Mouse (Mus musculus) heart, postnatal 0 days (tissue): Measurements from ENCODE around the gene Serpinb9. TPM values are rescaled to one million over a fixed set of nuclear protein-coding genes. Genes with fewer than 3 reads are reported as not detected.

Experiments used
- ATAC-seq: fragments of 200-750 bp; cut with Nextera tagmentation; 2 replicates; pipeline ENCODE4 v1.8.0; 2017; ENCODE audit warnings: low read depth, moderate number of reproducible peaks, moderate library complexity; ENCODE audit not compliant: insufficient read depth
- DNase-seq: peaks from one replicate; pipeline ENCODE4 v3.0.0-alpha.2; 2016; ENCODE audit warnings: low spot score
- H3K27ac ChIP-seq: fragments of 300-500 bp; sonication (generic); 2 replicates; pipeline ENCODE4 v1.5.1; 2014; ENCODE audit warnings: low read depth, mild to moderate bottlenecking
- H3K27me3 ChIP-seq: fragments of 300-500 bp; sonication (generic); 2 replicates; pipeline ENCODE4 v1.6.1; 2014; ENCODE audit warnings: low read length, mixed read lengths; ENCODE audit not compliant: control insufficient read depth, insufficient read depth
- H3K36me3 ChIP-seq: fragments of 300-500 bp; sonication (generic); replicated peaks from 2 replicates; pipeline ENCODE4 v1.6.1; 2014; ENCODE audit warnings: low read length, mixed read lengths; ENCODE audit not compliant: control insufficient read depth, insufficient read depth
- H3K4me1 ChIP-seq: fragments of 300-500 bp; sonication (generic); 2 replicates; pipeline ENCODE4 v1.6.1; 2014; ENCODE audit warnings: antibody characterized with exemption; ENCODE audit not compliant: control insufficient read depth, insufficient read depth
- H3K4me2 ChIP-seq: fragments of 300-500 bp; sonication (generic); 2 replicates; pipeline ENCODE4 v1.6.1; 2014; ENCODE audit warnings: low read depth, mild to moderate bottlenecking, low read length, moderate library complexity
- H3K4me3 ChIP-seq: fragments of 300-500 bp; sonication (generic); 2 replicates; pipeline ENCODE4 v1.5.1; 2014; ENCODE audit warnings: low read depth, low read length
- H3K9ac ChIP-seq: fragments of 300-500 bp; sonication (generic); replicated peaks from 2 replicates; pipeline ENCODE4 v1.6.1; 2014; ENCODE audit warnings: low read depth, low read length, mixed read lengths
- H3K9me3 ChIP-seq: fragments of 300-500 bp; sonication (generic); replicated peaks from 2 replicates; pipeline ENCODE4 v1.6.1; 2016; ENCODE audit warnings: low read length; ENCODE audit not compliant: control insufficient read depth
- CTCF ChIP-seq: IDR thresholded peaks from 2 replicates; pipeline ENCODE4 v1.5.1; 2016; ENCODE audit warnings: antibody characterized with exemption, control low read depth, low read depth
- EP300 ChIP-seq: IDR thresholded peaks from 2 replicates; pipeline ENCODE4 v1.6.1; 2016; ENCODE audit warnings: antibody characterized with exemption, low read depth
- WGBS: fragments of 180-500 bp; shearing (Covaris S2); extraction: QIAGEN DNeasy Blood & Tissue Kit; methylation state at CpG from one replicate; pipeline ENCODE4 v1.1.7; 2014; 5-methylcytosine and 5-hydroxymethylcytosine counted together
- polyA plus RNA-seq: library from polyadenylated mRNA; unstranded; fragments of >200 nt; fragmentation: Nextera tagmentation; extraction: Ambion mirVana; gene quantifications from 2 replicates; pipeline ENCODE4 v1.2.1, GENCODE M21; 2015
- total RNA-seq: library from RNA; depleted of rRNA; stranded (reverse); fragments of >200 nt; gene quantifications from 2 replicates; pipeline ENCODE4 v1.2.3, GENCODE M21; 2014; ENCODE audit warnings: low replicate concordance

Gene Serpinb9
- total and polyA plus RNA-seq, 2 experiments from 2014 or later, result 3.9 to 6.3 TPM

- 77% methylated on average over 1 of the region's 1 CpGs for WGBS
- ATAC-seq (no peak), DNase-seq (no peak)
- Histone ChIP-seq H3K4me2 (no peak overlapping the region), H3K27me3 (no peaks in the 10 kb centered on the region), H3K4me3 (no peak overlapping the region), H3K27ac (no peak overlapping the region), H3K36me3 (peaks cover 8% of the 10 kb centered on the region; the same call in 1 of the 2 replicates), H3K4me1 (peaks cover 11% of the 10 kb centered on the region), H3K9ac (no peak overlapping the region), H3K9me3 (no peaks in the 10 kb centered on the region)
- TF ChIP-seq CTCF, result no peak
- TF ChIP-seq EP300, result no peak
Observed at GRCm38 (mm10) chr13:32969641-32970040, 33.4 kb upstream of the Serpinb9 start.

- H3K36me3 ChIP-seq, result peaks cover 15% of the 10 kb centered on the region
- no peak overlapping the region for H3K4me3 ChIP-seq
- 92% methylated on average over 3 of the region's 3 CpGs for WGBS
- H3K4me2 ChIP-seq, result no peak overlapping the region
- H3K4me1 ChIP-seq, result peaks cover 3% of the 10 kb centered on the region
- H3K27me3 ChIP-seq, result no peaks in the 10 kb centered on the region
- no peak for DNase-seq
- no peak for ATAC-seq
- H3K9ac ChIP-seq, result no peak overlapping the region
- H3K27ac ChIP-seq, result no peak overlapping the region
- TF ChIP-seq EP300, result no peak
- no peak for TF ChIP-seq CTCF
- no peaks in the 10 kb centered on the region for H3K9me3 ChIP-seq
Observed at GRCm38 (mm10) chr13:32970776-32971175, 32.3 kb upstream of the Serpinb9 start.

GRCm38 (mm10) chr13:32974268-32974667 is 28.8 kb upstream of the Serpinb9 start:
- Histone ChIP-seq H3K36me3 (peaks cover 23% of the 10 kb centered on the region), H3K4me2 (no peak overlapping the region), H3K9ac (no peak overlapping the region), H3K27ac (no peak overlapping the region), H3K4me3 (no peak overlapping the region), H3K27me3 (no peaks in the 10 kb centered on the region), H3K4me1 (peaks cover 5% of the 10 kb centered on the region; the same call in 1 of the 2 replicates), H3K9me3 (no peaks in the 10 kb centered on the region)
- ATAC-seq (no peak), DNase-seq (no peak)
- TF ChIP-seq CTCF, result no peak
- no peak for TF ChIP-seq EP300
- 91% methylated on average over 2 of the region's 2 CpGs for WGBS

GRCm38 (mm10) chr13:32974889-32975460 is 28.1 kb upstream of the Serpinb9 start:
- Histone ChIP-seq H3K9ac (no peak overlapping the region), H3K4me1 (peaks cover 5% of the 10 kb centered on the region; the same call in 1 of the 2 replicates), H3K27me3 (no peaks in the 10 kb centered on the region), H3K36me3 (peaks cover 23% of the 10 kb centered on the region), H3K4me3 (no peak overlapping the region), H3K27ac (no peak overlapping the region), H3K4me2 (no peak overlapping the region), H3K9me3 (no peaks in the 10 kb centered on the region)
- TF ChIP-seq CTCF (no peak), EP300 (no peak)
- no peak for ATAC-seq
- no peak for DNase-seq
- 46% methylated on average over 3 of the region's 3 CpGs for WGBS

- WGBS, result 30% methylated on average over 2 of the region's 2 CpGs
- H3K4me2 ChIP-seq, result no peak overlapping the region
- no peak overlapping the region for H3K27ac ChIP-seq
- peaks cover 23% of the 10 kb centered on the region for H3K36me3 ChIP-seq
- ATAC-seq (no peak), DNase-seq (no peak)
- H3K4me1 ChIP-seq, result peaks cover 5% of the 10 kb centered on the region; the same call in 1 of the 2 replicates
- H3K27me3 ChIP-seq, result no peaks in the 10 kb centered on the region
- no peak overlapping the region for H3K4me3 ChIP-seq
- no peak overlapping the region for H3K9ac ChIP-seq
- no peaks in the 10 kb centered on the region for H3K9me3 ChIP-seq
- TF ChIP-seq CTCF (no peak), EP300 (no peak)
Observed at GRCm38 (mm10) chr13:32975710-32976109, 27.3 kb upstream of the Serpinb9 start.

GRCm38 (mm10) chr13:32982556-32983042 is 20.5 kb upstream of the Serpinb9 start:
- H3K4me2 ChIP-seq, result no peak overlapping the region
- 71% methylated on average over 4 of the region's 4 CpGs for WGBS
- no peaks in the 10 kb centered on the region for H3K4me1 ChIP-seq
- no peak overlapping the region for H3K27ac ChIP-seq
- no peaks in the 10 kb centered on the region for H3K9me3 ChIP-seq
- H3K9ac ChIP-seq, result no peak overlapping the region
- DNase-seq, result no peak
- TF ChIP-seq EP300, result no peak
- no peak for TF ChIP-seq CTCF
- peaks cover 8% of the 10 kb centered on the region; the same call in 1 of the 2 replicates for H3K36me3 ChIP-seq
- ATAC-seq, result no peak
- no peaks in the 10 kb centered on the region for H3K27me3 ChIP-seq
- H3K4me3 ChIP-seq, result no peak overlapping the region
